Mouse (Mus musculus) hematopoietic stem cell, adult 5-6 weeks (primary cell): ENCODE data around the gene Eif4a3. TPM values are rescaled to one million over a fixed set of nuclear protein-coding genes. Genes with fewer than 3 reads are reported as not detected.

Experiments used
- ATAC-seq, 2 experiments: fragments of 125-278 bp in 1 of 2; replicated peaks in 1 of 2; 2 replicates each; pipeline ENCODE4 v1.8.0; 2016 to 2017; ENCODE audit warnings: inconsistent platforms in 2 of 2, mild to moderate bottlenecking in 2 of 2, moderate number of reproducible peaks in 2 of 2, low read depth in 1 of 2, moderate TSS enrichment in 1 of 2; ENCODE audit not compliant: low FRiP score in 2 of 2, poor library complexity in 2 of 2, severe bottlenecking in 2 of 2, insufficient read depth in 1 of 2, low TSS enrichment in 1 of 2
- total RNA-seq: library from RNA; stranded (forward); fragments of 172-1452, 232-1000 nt; gene quantifications from 2 replicates; pipeline ENCODE4 v1.2.3, GENCODE M21; 2017

Eif4a3 gene
- total RNA-seq = 163 and 189 TPM in 2 replicates

GRCm38 (mm10) chr11:119299391-119300245 lies at the start of gene Eif4a3:
Eif4a3 (minus strand) TSS chr11:119300089.
- ATAC-seq = peak; percentile 90

DNA sequence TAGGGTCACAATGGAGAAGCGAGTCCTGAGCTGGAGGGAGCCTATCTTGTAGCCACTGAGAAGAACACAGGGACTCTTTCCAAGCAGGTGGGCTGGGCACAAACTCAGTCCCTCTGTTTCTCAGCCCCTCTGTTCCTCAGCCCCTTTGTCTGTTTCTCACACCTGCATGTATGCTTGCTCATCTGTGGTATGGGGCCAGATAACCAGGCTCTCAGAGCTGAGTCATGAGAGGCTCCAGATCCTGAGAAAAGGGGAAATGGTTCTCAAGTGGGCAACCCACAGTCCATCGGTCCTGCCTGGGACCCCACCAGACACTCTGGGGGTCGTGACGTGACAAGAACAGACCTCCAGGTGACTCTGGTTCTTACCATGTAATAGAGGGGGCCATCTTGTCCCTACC lies 47.2 kb upstream of the Eif4a3 start:
- no peak for ATAC-seq

GRCm38 (mm10) chr11:119344865-119345264 lies 45.0 kb upstream of the Eif4a3 start:
- ATAC-seq = peak; percentile 61 to 65

DNA sequence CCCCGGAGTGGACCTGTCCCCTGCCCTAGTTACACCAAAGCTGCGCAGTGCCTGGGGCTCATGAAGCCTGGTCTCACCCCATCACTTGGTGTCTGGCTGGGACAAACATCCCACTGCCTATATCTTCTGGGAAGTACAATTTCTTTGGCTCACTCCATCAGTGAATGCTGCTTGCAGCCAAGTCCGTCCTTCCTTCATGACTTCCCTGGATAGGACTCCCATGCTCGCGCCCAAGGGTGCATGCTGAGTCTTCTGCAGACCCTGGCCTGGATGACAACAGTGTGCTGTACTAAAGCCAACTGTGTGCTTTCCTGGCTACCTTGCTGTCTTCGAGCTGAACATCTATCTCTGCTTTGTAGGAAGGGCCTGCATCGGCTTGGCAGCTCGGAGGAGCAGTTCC lies 44.3 kb upstream of the Eif4a3 start:
- no peak for ATAC-seq

- ATAC-seq = peak; percentile 74 to 91; a peak in 3 of 4 replicates
These were observed 39.7 kb upstream of the Eif4a3 start for GRCm38 (mm10) chr11:119339637-119340036.

DNA sequence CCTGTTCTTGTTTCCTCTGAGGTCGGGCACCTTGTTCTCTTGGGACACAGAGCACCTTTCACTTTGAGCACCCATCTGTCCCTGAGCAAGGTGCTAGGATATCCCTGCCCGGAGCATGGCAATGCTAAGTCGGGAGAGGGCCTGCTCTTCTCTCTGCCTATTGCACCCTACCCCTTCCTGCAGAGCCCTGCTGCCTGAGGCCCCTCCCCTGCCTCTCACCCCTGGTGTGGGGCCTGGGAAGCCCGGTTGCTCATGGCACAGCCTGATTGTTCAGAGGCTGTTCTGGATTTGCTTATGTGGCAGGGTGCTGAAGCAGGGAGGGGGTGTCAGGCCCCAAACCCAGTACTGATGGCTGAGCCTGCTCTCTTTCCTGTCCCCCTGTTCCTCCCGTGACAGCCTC lies 39.3 kb upstream of the Eif4a3 start:
- ATAC-seq = no peak

DNA sequence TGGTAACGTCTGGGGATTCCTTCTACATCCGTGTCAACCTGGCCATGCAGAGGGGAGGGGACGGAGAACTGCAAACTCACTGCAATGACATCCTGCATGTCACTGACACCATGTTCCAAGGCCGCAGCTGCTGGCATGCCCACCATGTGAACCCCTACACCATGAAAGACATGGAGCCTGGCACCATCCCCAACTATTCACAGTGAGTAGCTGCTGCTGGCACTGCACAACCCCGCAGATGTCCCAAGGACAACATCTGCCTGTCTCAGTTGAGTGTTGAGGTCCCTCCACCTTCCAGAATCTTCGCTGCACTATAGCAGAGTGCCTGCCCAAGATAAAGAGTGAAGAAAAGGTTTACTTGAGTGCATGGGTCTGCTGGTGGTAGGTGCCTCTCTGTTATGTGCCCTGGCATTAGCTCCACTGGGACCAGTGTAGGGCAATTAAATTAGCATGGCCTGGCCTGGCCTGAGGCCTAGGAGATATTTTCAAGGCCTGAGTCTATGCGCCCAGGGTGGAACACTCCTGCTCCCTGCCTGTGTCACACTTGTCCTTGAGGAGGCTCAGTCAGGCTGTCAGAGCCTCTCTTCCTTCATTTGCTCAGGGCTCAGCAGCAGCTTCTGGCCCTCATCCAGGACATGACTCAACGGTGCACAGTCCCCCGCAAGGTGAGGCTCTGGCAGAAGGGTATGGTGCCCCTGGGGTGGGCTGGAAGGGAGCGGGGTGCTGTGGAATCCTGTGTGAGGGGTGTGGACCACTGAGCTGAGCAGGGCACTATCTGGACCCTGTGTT lies 38.6 kb upstream of the Eif4a3 start:
- ATAC-seq = no peak

- no peak for ATAC-seq
These were observed 32.1 kb upstream of the Eif4a3 start for GRCm38 (mm10) chr11:119331970-119332369.

- no peak for ATAC-seq
These were observed 30.7 kb upstream of the Eif4a3 start for GRCm38 (mm10) chr11:119330592-119330991.

DNA sequence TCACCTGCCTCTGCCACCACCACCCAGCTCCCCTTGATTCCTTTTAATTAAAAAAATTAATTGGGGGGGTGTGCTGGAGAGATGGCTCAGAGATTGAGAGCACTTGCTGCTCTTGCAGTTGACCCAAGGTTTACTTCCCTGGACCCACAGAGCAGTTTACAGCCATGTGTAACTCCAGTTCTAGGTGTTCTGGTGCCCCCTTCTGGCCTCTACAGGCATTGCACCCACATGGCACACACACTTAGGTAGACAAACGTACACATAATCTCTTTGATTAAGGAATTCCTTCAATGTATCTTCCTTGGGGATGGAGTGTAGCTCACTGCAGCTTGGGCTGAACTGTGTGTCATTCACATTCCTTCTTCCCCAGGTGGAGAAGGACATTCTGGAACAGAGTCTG lies 25.2 kb upstream of the Eif4a3 start:
- ATAC-seq = no peak

DNA sequence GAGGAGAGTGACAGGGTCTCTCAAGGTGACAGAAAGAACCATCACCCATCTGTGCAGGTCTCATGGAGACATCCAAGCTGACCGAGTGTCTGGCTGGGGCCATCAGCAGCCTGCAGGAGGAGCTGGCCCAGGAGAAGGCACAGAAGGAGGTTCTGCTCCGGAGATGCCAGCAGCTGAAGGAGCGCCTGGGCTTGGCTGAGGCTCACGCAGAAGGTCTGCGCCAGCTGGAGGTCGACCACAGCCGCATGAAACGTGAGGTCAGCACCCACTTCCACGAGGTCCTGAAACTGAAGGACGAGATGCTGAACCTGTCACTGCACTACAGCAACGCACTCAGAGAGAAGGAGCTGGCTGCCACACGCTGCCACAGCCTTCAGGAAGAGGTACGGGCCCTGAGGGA lies 22.6 kb upstream of the Eif4a3 start:
- no peak for ATAC-seq

GRCm38 (mm10) chr11:119316720-119317119 lies 16.8 kb upstream of the Eif4a3 start:
- no peak for ATAC-seq

GRCm38 (mm10) chr11:119314252-119314936 lies 14.5 kb upstream of the Eif4a3 start:
- ATAC-seq = no peak; a peak in 1 of 4 replicates

- no peak for ATAC-seq
These were observed 10.7 kb upstream of the Eif4a3 start for GRCm38 (mm10) chr11:119310621-119311020.

GRCm38 (mm10) chr11:119307916-119308315 lies 8.0 kb upstream of the Eif4a3 start:
- no peak for ATAC-seq

- no peak for ATAC-seq
These were observed 7.7 kb upstream of the Eif4a3 start, which contains the start of gene Card14 for GRCm38 (mm10) chr11:119307658-119307867. Card14 (plus strand) TSS chr11:119307768.

GRCm38 (mm10) chr11:119306762-119307657 lies 7.1 kb upstream of the Eif4a3 start:
- ATAC-seq = no peak
